Mouse (Mus musculus) thymus, adult 2 months (tissue): ENCODE data around the gene Disc1. TPM values are rescaled to one million over a fixed set of nuclear protein-coding genes. Genes with fewer than 3 reads are reported as not detected.
A peak's percentile ranks its signal among the peaks of the same experiment; 100 is the strongest.

Source experiments
- DNase-seq: peaks from one replicate; pipeline ENCODE4 v3.0.0; 2021
- H3K27ac ChIP-seq: fragments of 200-500 bp; 2 replicates; pipeline ENCODE4 v1.5.1; 2012; ENCODE audit warnings: low read length, control low read depth; ENCODE audit not compliant: control insufficient read depth, insufficient read depth
- H3K27me3 ChIP-seq: fragments of 200-500 bp; 2 replicates; pipeline ENCODE4 v1.6.1; 2012; ENCODE audit warnings: mild to moderate bottlenecking, low read length, moderate library complexity, mixed read lengths; ENCODE audit not compliant: control insufficient read depth, insufficient read depth
- H3K36me3 ChIP-seq: fragments of 200-500 bp; 2 replicates; pipeline ENCODE4 v1.6.1; 2012; ENCODE audit warnings: mild to moderate bottlenecking, low read length, moderate library complexity; ENCODE audit not compliant: control insufficient read depth, insufficient read depth
- H3K4me1 ChIP-seq: fragments of 200-500 bp; replicated peaks from 2 replicates; pipeline ENCODE4 v1.6.1; 2012; ENCODE audit warnings: low read length; ENCODE audit not compliant: control insufficient read depth, insufficient read depth
- H3K4me3 ChIP-seq: fragments of 200-500 bp; 2 replicates; pipeline ENCODE4 v1.5.1; 2012; ENCODE audit warnings: mild to moderate bottlenecking, low read length, control low read depth, moderate library complexity; ENCODE audit not compliant: control insufficient read depth, insufficient read depth
- CTCF ChIP-seq: fragments of 200-500 bp; IDR thresholded peaks from 2 replicates; pipeline ENCODE4 v1.5.1; 2012; ENCODE audit warnings: mild to moderate bottlenecking, control low read depth, low read length, moderate library complexity, borderline replicate concordance; ENCODE audit not compliant: control insufficient read depth, poor library complexity, insufficient read depth; ENCODE audit errors: extremely low read depth
- POLR2A ChIP-seq: fragments of 200-500 bp; IDR thresholded peaks from 2 replicates; pipeline ENCODE4 v1.6.1; 2012; ENCODE audit warnings: mild to moderate bottlenecking, low read length, control low read depth, moderate library complexity; ENCODE audit not compliant: control insufficient read depth, poor library complexity, insufficient read depth; ENCODE audit errors: extremely low read depth
- WGBS: fragments of 180-500 bp; shearing (Covaris S2); methylation state at CpG from one replicate; pipeline ENCODE4 v1.1.7; 2018; 5-methylcytosine and 5-hydroxymethylcytosine counted together
- polyA plus RNA-seq: library from polyadenylated mRNA; depleted of rRNA; stranded (reverse); fragments of >200 nt; gene quantifications from 2 replicates; pipeline ENCODE4 v1.2.3, GENCODE M21; 2012

Gene Disc1
- polyA plus RNA-seq, 1 experiment, result 0.74 TPM

DNA sequence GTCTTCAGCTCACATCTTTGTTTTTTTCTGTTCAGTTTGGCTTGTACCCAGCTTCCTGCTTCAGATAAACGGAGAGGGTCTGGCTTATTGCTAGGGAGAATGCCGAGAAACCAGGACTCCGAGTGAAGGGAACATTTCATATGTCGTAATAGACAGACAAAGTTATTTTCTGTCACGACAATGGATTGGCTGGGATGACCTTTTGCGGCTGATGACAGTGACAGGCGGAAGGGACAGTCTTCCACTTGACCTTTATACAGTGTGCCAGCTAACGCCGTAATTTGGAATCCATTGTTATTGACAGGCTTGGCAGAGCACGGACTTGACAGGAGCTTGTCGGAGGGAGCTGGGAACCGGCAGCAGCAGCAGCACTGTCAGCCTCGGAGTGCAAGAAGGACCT is 48.3 kb downstream of the Disc1 start:
- DNase-seq, result no peak
- H3K4me3 ChIP-seq, result no peak overlapping the region
- H3K4me1 ChIP-seq, result no peaks in the 10 kb centered on the region
- 92% methylated on average over 13 of the region's 13 CpGs for WGBS
- TF ChIP-seq CTCF (no peak), POLR2A (no peak)
- H3K36me3 ChIP-seq, result no peaks in the 10 kb centered on the region
- no peaks in the 10 kb centered on the region for H3K27me3 ChIP-seq
- no peak overlapping the region for H3K27ac ChIP-seq

DNA sequence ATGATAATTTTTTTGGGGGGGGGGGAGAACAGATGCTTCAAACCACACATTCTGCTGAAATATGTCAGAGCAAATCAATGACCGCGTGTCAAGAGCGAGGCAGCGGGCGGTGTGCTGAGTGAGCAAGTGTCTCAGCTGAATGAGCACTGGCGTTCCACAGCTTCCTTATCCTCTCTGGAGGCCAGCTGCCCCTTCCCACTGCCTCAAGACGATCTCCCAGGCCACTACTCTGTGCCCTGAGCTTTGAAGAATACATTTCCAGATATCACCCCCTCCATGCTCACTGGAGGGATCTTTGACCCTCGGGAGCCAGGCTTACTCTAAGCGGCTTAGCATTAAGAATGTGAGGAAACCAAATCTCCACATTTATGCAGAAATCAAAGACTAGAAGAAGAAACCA is 59.2 kb downstream of the Disc1 start:
- Histone ChIP-seq H3K36me3 (no peaks in the 10 kb centered on the region), H3K4me1 (no peaks in the 10 kb centered on the region), H3K4me3 (no peak overlapping the region), H3K27me3 (no peaks in the 10 kb centered on the region), H3K27ac (no peak overlapping the region)
- WGBS, result 79% methylated on average over 9 of the region's 9 CpGs
- DNase-seq, result no peak
- TF ChIP-seq CTCF, result no peak

DNA sequence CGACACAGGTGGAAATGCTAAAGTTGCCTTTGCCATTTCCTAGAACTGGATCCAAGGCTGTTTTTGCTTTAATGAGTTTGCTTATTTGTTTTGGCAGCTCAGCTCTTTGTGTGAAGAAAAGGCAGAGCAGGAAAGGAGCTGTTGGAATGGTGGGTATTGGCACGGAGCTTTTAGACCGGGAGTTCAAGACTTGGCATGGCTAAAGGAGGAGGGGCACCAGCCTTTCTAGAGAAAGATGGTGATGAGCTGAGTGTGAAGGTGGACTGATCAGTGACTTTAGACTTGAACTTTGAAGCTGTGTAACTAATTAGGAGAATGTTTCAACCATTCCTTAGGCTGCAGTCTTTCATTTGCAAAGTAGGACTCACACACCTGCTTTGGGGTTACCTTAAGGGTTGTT is 59.8 kb downstream of the Disc1 start:
- no peak for DNase-seq
- Histone ChIP-seq H3K4me1 (no peaks in the 10 kb centered on the region), H3K27ac (no peak overlapping the region), H3K4me3 (no peak overlapping the region), H3K36me3 (no peaks in the 10 kb centered on the region), H3K27me3 (no peaks in the 10 kb centered on the region)
- WGBS, result 95% methylated on average over 3 of the region's 3 CpGs
- no peak for TF ChIP-seq POLR2A
- no peak for TF ChIP-seq CTCF

DNA sequence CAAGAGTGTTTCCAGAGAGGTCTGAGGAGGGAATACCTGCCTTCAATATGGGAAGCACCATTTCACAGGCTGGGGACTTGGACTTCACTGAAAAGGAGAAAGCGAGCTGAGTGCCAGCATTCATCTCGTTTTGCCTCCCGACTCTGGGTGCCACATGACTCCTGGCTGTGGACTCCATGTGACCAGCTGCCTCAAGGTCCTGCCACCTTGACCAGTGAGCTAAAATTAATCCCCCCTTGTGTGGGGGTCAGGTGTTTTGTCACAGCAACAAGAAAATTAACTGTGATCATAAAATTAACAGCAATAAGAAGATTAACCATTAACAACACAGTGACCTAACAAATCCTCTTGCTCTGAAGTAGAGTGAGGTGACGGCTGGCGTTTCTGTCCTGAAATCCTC is 61.3 kb downstream of the Disc1 start:
- no peak for DNase-seq
- Histone ChIP-seq H3K36me3 (no peaks in the 10 kb centered on the region), H3K27me3 (no peaks in the 10 kb centered on the region), H3K4me3 (no peak overlapping the region), H3K4me1 (no peaks in the 10 kb centered on the region), H3K27ac (no peak overlapping the region)
- TF ChIP-seq POLR2A (no peak), CTCF (no peak)
- 95% methylated on average over 5 of the region's 5 CpGs for WGBS

DNA sequence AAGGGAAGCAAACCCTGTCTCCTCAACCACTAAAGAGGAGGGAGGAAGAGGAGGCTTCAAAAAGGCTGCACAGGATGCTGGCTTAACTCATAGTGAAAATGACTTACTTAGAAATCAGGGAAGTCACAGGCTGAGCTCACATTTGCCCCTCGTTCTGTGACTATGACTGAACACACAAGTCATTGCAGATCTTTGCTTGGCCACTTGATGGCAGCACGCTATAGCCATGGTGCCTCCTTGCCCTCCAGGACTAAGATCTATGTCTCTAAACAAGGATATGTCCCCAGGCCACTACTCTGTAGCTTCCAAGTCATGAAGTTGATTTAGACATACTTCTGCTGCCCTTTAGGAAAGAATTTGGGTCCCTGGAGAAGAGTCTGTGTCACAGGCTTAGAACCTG is 62.6 kb downstream of the Disc1 start:
- no peak overlapping the region for H3K27ac ChIP-seq
- WGBS, result 28% methylated on average over 2 of the region's 2 CpGs
- peak; percentile 43 for DNase-seq
- H3K36me3 ChIP-seq, result no peaks in the 10 kb centered on the region
- no peaks in the 10 kb centered on the region for H3K4me1 ChIP-seq
- no peak overlapping the region for H3K4me3 ChIP-seq
- H3K27me3 ChIP-seq, result no peaks in the 10 kb centered on the region
- TF ChIP-seq POLR2A (no peak), CTCF (no peak)

DNA sequence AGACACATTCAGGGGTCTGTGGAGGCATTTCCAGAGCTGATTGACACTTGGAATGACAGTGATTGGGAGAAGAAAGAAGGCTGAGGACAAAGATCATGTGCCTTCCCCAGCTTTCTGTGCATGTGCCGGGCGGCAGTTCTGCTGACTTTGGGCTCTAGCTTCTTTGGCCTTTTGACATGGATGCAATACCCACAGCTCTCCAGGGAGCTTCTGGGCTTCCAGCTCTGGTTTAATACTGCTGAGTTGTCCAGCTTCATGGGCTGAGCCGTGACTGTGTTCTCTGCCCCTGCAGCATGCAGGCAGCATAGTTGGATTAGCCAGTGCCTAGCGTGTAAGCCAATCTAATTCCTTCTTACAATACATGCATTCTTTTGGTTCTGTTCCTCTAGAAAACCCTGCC is 72.5 kb downstream of the Disc1 start:
- Histone ChIP-seq H3K4me3 (no peak overlapping the region), H3K27me3 (no peaks in the 10 kb centered on the region), H3K4me1 (no peaks in the 10 kb centered on the region), H3K36me3 (no peaks in the 10 kb centered on the region), H3K27ac (no peak overlapping the region)
- WGBS, result 93% methylated on average over 4 of the region's 4 CpGs
- DNase-seq, result no peak
- TF ChIP-seq CTCF (no peak), POLR2A (no peak)

DNA sequence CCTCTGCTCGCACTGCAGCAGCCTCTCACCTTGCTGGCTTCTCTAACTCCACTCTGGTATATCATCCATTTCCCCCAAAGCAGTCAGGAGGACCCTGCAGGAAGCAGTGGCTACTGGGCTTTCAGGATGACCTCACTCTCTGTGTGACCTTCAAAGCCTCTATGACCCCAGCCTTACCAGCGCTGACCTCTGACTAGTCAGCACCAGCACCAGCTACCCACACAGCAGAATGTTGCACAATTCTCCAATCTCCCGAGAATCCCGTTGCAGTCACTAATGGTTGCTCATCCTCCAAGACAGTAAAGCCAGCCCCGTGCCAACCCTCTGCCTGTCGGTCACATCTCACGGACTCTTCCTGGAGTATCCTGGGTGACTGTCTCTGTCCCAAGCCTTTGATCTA is 73.6 kb downstream of the Disc1 start:
- TF ChIP-seq CTCF, result no peak
- no peak for TF ChIP-seq POLR2A
- no peaks in the 10 kb centered on the region for H3K36me3 ChIP-seq
- no peak overlapping the region for H3K4me3 ChIP-seq
- DNase-seq, result no peak
- no peaks in the 10 kb centered on the region for H3K27me3 ChIP-seq
- no peak overlapping the region for H3K27ac ChIP-seq
- no peaks in the 10 kb centered on the region for H3K4me1 ChIP-seq
- 93% methylated on average over 7 of the region's 7 CpGs for WGBS
